Mouse (Mus musculus) liver, postnatal 0 days (tissue): ENCODE results near the gene Hgd. TPM values are rescaled to one million over a fixed set of nuclear protein-coding genes. Genes with fewer than 3 reads are reported as not detected.
A peak's percentile ranks its signal among the peaks of the same experiment; 100 is the strongest.

Experiments used
- ATAC-seq: fragments of 200-750 bp; cut with Nextera tagmentation; 2 replicates; pipeline ENCODE4 v1.8.0; 2017; ENCODE audit warnings: mild to moderate bottlenecking, moderate library complexity
- DNase-seq: peaks from one replicate; pipeline ENCODE4 v3.0.0-alpha.2; 2016
- H3K27ac ChIP-seq: fragments of 300-500 bp; sonication (generic); 2 replicates; pipeline ENCODE4 v1.5.1; 2014; ENCODE audit warnings: antibody characterized with exemption, moderate library complexity, mild to moderate bottlenecking, low read depth
- H3K27me3 ChIP-seq: fragments of 300-500 bp; sonication (generic); 2 replicates; pipeline ENCODE4 v1.6.1; 2014; ENCODE audit warnings: low read length, control low read depth, mixed read lengths; ENCODE audit not compliant: insufficient read depth
- H3K36me3 ChIP-seq: fragments of 300-500 bp; sonication (generic); replicated peaks from 2 replicates; pipeline ENCODE4 v1.6.1; 2014; ENCODE audit warnings: mild to moderate bottlenecking, control low read depth, low read length, moderate library complexity, mixed read lengths; ENCODE audit not compliant: insufficient read depth
- H3K4me1 ChIP-seq: fragments of 300-500 bp; sonication (generic); 2 replicates; pipeline ENCODE4 v1.6.1; 2014; ENCODE audit warnings: antibody characterized with exemption, mild to moderate bottlenecking, control low read depth; ENCODE audit not compliant: insufficient read depth
- H3K4me2 ChIP-seq: fragments of 300-500 bp; sonication (generic); 2 replicates; pipeline ENCODE4 v1.6.1; 2014; ENCODE audit warnings: low read depth, mild to moderate bottlenecking, low read length, moderate library complexity, mixed read lengths
- H3K4me3 ChIP-seq: fragments of 300-500 bp; sonication (generic); 2 replicates; pipeline ENCODE4 v1.5.1; 2014; ENCODE audit warnings: low read depth, low read length
- H3K9ac ChIP-seq: fragments of 300-500 bp; sonication (generic); replicated peaks from 2 replicates; pipeline ENCODE4 v1.6.1; 2014; ENCODE audit warnings: mild to moderate bottlenecking, moderate library complexity
- H3K9me3 ChIP-seq: fragments of 300-500 bp; sonication (generic); 2 replicates; pipeline ENCODE4 v1.6.1; 2016; ENCODE audit warnings: mild to moderate bottlenecking, control low read depth, low read length, mixed read lengths
- CTCF ChIP-seq: sonication (generic); IDR thresholded peaks from 2 replicates; pipeline ENCODE4 v1.5.1; 2016; ENCODE audit warnings: antibody characterized with exemption, low read depth
- EP300 ChIP-seq: IDR thresholded peaks from 2 replicates; pipeline ENCODE4 v1.6.1; 2016; ENCODE audit warnings: antibody characterized with exemption, low read depth, mild to moderate bottlenecking
- WGBS: fragments of 180-500 bp; shearing (Covaris S2); extraction: QIAGEN DNeasy Blood & Tissue Kit; methylation state at CpG from one replicate; pipeline ENCODE4 v1.1.7; 2014; ENCODE audit not compliant: insufficient replicate concordance; 5-methylcytosine and 5-hydroxymethylcytosine counted together
- polyA plus RNA-seq: library from polyadenylated mRNA; unstranded; fragments of >200 nt; fragmentation: Nextera tagmentation; extraction: Ambion mirVana; gene quantifications from 2 replicates; pipeline ENCODE4 v1.2.1, GENCODE M21; 2015

Gene Hgd
- polyA plus RNA-seq: 131 and 153 TPM in 2 replicates

DNA sequence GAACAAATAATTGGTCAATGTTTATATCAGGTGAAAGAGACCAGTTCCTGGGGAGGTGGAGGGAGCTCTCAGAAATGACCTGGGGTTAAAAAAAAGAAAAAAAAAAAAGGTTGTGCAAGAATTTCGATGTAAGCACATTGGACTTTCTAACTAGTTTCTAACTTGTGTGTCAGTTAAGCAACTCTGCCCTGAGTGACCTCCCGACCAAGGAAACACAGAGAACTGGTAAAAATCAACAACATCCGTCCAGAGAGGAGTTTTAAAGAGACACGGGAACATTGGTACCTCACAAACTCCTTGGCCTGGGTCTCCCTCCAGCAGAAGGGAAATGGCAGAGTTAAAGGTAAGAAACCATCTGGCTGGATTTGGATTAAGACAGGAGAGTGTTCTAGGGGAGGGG is at the start of gene Hgd:
Hgd (plus strand) TSS at position 160 of the 400 bp plus-strand sequence.
- Histone ChIP-seq H3K4me2 (peak within 1 kb of the TSS; percentile 66), H3K9ac (peak within 1 kb of the TSS; percentile 62), H3K4me1 (peaks cover 3% of the 10 kb centered on the region), H3K36me3 (no peaks in the 10 kb centered on the region), H3K27ac (peak within 1 kb of the TSS; percentile 94), H3K27me3 (no peaks in the 10 kb centered on the region), H3K9me3 (no peaks in the 10 kb centered on the region), H3K4me3 (peak within 1 kb of the TSS; percentile 47)
- TF ChIP-seq CTCF: no peak
- TF ChIP-seq EP300: peak; percentile 72
- DNase-seq (peak; percentile 40), ATAC-seq (peak; percentile 82)
- WGBS: 31% methylated on average over 4 of the region's 4 CpGs

DNA sequence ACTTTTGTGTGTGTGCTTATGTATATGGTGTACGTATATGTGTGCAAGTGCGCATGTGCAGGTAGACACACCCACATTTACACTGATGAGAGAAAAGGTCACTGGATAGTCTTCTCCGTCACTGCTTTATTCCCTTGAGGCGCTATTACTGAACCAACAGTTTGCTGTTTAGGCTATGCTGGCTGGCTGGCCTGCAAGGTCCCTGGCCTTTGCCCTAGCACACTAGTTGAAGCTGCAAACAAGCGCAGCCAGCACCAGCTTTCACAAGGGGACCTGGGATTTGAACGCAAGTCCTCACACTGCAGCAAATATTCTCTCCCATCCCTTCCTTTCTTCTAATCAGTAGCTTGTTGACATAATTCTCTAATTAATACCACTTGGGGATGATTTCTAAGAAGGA is 49.8 kb upstream of the Hgd start:
- Histone ChIP-seq H3K4me2 (no peak overlapping the region), H3K9ac (no peak overlapping the region), H3K27me3 (no peaks in the 10 kb centered on the region), H3K4me1 (peaks cover 20% of the 10 kb centered on the region), H3K9me3 (no peaks in the 10 kb centered on the region), H3K36me3 (peaks cover 4% of the 10 kb centered on the region; the same call in 1 of the 2 replicates), H3K27ac (peak overlapping the region; percentile 64; the same call in 1 of the 2 replicates), H3K4me3 (no peak overlapping the region)
- WGBS: 74% methylated on average over 6 of the region's 6 CpGs
- TF ChIP-seq EP300: no peak
- TF ChIP-seq CTCF: no peak
- DNase-seq (peak; percentile 34), ATAC-seq (peak; percentile 89)

DNA sequence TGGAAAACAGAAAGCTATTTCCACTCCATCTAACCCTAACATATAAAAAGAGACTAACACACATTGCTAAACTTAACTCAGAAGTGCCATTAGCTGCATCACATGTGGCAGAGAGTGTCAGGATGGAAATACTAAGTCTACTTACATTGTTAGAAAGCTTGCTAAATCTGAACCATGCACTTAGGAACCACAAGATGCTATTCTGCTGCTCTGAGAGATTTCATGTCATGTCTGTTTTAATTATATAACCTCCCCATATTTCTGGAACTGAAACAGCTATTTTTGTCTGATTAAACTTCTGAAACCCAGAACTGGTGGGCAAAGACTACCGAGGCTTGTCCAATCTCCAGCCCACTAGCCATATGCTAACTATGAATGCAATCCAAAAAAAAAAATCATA is 47.9 kb upstream of the Hgd start:
- TF ChIP-seq CTCF: no peak
- TF ChIP-seq EP300: no peak
- H3K4me1 ChIP-seq: peaks cover 20% of the 10 kb centered on the region
- no peak overlapping the region for H3K27ac ChIP-seq
- no peak overlapping the region for H3K4me2 ChIP-seq
- DNase-seq: no peak
- H3K36me3 ChIP-seq: 0 out of 2 replicates have a peak, but pooled peaks cover 8% of the 10 kb centered on the region
- H3K4me3 ChIP-seq: no peak overlapping the region
- ATAC-seq: no peak
- H3K9me3 ChIP-seq: no peaks in the 10 kb centered on the region
- no peak overlapping the region for H3K9ac ChIP-seq
- WGBS: 90% methylated on average over 1 of the region's 1 CpGs
- no peaks in the 10 kb centered on the region for H3K27me3 ChIP-seq

DNA sequence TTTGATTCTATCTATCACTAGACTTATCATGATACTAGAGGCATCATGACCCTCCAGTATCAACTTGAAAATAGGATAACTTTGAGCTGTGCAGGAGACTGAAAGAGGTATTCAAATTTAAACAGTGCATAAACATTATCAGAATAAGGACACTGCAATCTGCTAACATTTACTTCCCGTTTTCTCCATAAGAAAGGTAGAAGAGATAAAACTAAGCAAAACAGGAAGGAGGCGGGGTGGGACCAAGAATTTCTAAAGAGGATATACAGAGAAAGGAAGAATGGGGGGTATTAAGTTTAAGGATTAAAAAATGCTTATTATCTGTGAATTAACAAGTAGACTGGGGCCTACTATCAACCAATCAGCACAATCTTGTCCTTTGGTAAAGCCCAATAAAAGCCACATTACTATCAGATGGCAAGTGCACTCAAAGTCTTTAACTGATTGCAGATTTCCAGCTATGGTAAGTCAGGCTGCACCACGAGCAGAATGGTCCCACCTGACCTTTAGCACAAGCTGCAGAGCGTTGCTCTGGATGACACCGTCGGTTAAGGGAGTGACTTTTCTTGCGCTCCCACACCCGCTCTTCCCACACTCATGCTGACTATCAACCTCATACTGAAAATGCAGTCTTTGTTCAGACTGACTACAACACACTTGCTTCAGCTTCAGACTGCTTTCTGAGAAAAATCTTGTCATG is 46.4 kb upstream of the Hgd start:
- H3K4me3 ChIP-seq: no peak overlapping the region
- no peaks in the 10 kb centered on the region for H3K27me3 ChIP-seq
- H3K9ac ChIP-seq: no peak overlapping the region
- H3K27ac ChIP-seq: no peak overlapping the region
- peaks cover 20% of the 10 kb centered on the region for H3K4me1 ChIP-seq
- 0 out of 2 replicates have a peak, but pooled peaks cover 8% of the 10 kb centered on the region for H3K36me3 ChIP-seq
- H3K9me3 ChIP-seq: no peaks in the 10 kb centered on the region
- ATAC-seq (no peak), DNase-seq (no peak)
- WGBS: 55% methylated on average over 8 of the region's 8 CpGs
- no peak overlapping the region for H3K4me2 ChIP-seq
- TF ChIP-seq EP300: no peak
- no peak for TF ChIP-seq CTCF

DNA sequence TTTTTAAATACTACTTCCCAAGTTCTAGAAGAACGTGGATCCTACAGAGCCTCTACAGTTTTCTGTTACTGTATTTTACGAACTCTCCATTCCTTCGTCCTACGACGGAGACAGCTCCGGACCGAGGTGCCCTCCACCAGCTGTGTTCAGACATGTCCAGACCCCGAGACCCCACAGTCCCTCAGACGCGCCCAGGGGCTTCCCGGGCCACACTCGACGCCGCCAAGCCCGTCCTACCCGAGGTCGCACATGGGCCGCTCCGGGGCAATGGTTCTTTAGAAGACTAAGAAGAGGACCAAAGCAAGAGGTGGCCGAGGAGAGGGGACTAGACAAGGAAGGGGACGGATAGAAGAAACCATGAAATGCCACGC is 40.7 kb upstream of the Hgd start:
- Histone ChIP-seq H3K4me2 (peak overlapping the region; percentile 97), H3K36me3 (peaks cover 14% of the 10 kb centered on the region; the same call in 1 of the 2 replicates), H3K9ac (peak overlapping the region; percentile 89), H3K4me3 (peak overlapping the region; percentile 74), H3K4me1 (peaks cover 17% of the 10 kb centered on the region), H3K9me3 (no peaks in the 10 kb centered on the region), H3K27ac (peak overlapping the region; percentile 81), H3K27me3 (no peaks in the 10 kb centered on the region)
- WGBS: under 1% methylated on average over 22 of the region's 22 CpGs
- peak; percentile 45 for ATAC-seq
- TF ChIP-seq EP300: no peak
- no peak for TF ChIP-seq CTCF
- DNase-seq: no peak

DNA sequence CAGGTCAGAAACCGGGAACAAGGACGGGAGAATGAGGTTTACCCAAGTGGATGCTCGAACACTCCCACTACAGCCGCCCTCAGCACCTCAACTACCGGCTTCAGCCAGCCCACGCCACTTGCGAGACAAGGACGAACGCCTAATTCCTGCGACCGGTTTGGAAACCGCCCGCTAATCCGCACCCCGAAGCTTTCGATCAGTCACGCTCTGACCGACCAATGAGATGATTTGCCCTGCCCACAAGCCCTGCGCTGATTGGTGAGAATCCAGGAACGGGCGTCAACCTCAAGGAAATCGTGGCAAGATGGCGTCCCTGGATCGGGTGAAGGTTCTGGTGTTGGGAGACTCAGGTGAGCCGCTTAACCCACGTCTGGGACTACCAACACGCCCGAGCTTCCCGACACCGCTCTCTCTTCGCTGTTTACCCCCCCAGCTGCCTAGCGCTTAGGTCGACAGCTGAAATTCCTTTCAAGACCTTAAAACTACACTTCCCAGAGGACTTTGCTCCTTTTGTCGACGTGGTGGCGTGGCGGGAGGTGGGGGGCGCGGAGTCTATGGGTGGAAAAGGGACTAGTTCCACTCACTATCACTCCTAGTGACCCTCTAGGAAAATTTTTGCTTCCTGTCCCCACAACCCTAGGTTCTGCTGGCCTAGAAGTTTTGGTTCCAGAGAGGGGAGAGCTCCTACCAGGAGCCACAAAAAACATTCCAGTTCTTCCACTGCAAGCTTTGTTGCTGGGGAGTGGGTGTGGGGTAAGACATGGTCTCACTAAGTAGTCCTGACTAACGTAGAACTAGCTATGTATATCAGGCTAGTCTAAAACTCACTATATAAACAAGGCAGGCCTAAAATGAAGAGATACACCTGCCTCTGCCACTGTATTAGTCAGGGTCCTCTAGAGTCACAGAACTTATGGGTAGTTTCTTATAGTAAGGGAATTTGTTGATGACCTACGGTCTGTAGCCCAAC is 40.1 kb upstream of the Hgd start, which contains the start of the genes Gtf2e1 and Rabl3:
Gtf2e1 (minus strand) TSS at position 179 of the 970 bp plus-strand sequence.
Rabl3 (plus strand) TSS at position 275 of the 970 bp plus-strand sequence.
- H3K4me1 ChIP-seq: peaks cover 14% of the 10 kb centered on the region
- H3K36me3 ChIP-seq: peaks cover 12% of the 10 kb centered on the region
- peak within 1 kb of the TSS; percentile 74 for H3K4me3 ChIP-seq
- peak within 1 kb of the TSS; percentile 84 for H3K27ac ChIP-seq
- TF ChIP-seq EP300 (peak; percentile 63; the same call in 1 of the 2 replicates), CTCF (no peak)
- 1% methylated on average over 41 of the region's 41 CpGs for WGBS
- no peaks in the 10 kb centered on the region for H3K9me3 ChIP-seq
- H3K4me2 ChIP-seq: peak within 1 kb of the TSS; percentile 97
- H3K27me3 ChIP-seq: no peaks in the 10 kb centered on the region
- ATAC-seq (peak; percentile 99), DNase-seq (peak; percentile 96)
- peak within 1 kb of the TSS; percentile 89 for H3K9ac ChIP-seq
